Mouse (Mus musculus) lung, postnatal 0 days (tissue): ENCODE results near the gene Dram1.

ENCODE experiments used
- CTCF ChIP-seq: IDR thresholded peaks from 2 replicates; pipeline ENCODE4 v1.5.1; 2016; ENCODE audit warnings: antibody characterized with exemption, mild to moderate bottlenecking
- EP300 ChIP-seq: IDR thresholded peaks from 2 replicates; pipeline ENCODE4 v1.6.1; 2016; ENCODE audit warnings: antibody characterized with exemption, mild to moderate bottlenecking, control low read depth

GRCm38 (mm10) chr10:88382009-88382408, 3.1 kb upstream of the Dram1 start:
- TF ChIP-seq CTCF, result no peak
- no peak for TF ChIP-seq EP300
